Mouse (Mus musculus): ENCODE measurements around the gene Gm11034. TPM values are rescaled to one million over a fixed set of nuclear protein-coding genes. Genes with fewer than 3 reads are reported as not detected.

The Gm11034 gene
- total RNA-seq, 2 experiments from 2014 or later, result not detected

- intact Hi-C loops (cut with DNase I), result no loop called here
- no peak for DNase-seq (ENCODE audit: extremely low spot score in 1 of 2, low spot score in 2 of 2)
Measured at GRCm38 (mm10) chr8:72218781-72219540, 5.5 kb upstream of the Gm11034 start.

DNA sequence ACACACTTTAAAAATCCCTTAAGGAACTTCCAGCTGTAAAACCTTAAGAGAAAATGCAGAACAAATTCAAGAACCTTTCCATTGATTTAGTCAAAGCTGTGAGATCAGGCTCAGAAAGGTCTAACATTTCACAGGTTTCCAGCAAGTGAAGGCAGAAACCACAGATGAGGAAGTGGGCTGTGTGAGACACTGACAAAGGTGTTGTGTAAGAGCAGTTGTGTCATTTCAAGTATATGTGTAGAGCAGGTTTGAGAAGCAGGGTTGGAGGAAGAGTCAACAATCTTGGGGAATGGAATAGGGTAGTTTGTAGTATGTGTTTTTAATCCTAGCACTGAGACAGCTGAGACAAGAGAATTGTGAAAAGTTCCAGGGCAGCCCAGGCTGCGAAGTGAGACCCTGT lies 2.4 kb upstream of the Gm11034 start:
- intact Hi-C loops (cut with DNase I), result no loop called here
- DNase-seq (ENCODE audit: extremely low spot score in 1 of 2, low spot score in 2 of 2), result no peak

GRCm38 (mm10) chr8:72215060-72215459 lies 1.6 kb upstream of the Gm11034 start:
- no peak for DNase-seq (ENCODE audit: extremely low spot score in 1 of 2, low spot score in 2 of 2)
- intact Hi-C loops (cut with DNase I), result no loop called here

DNA sequence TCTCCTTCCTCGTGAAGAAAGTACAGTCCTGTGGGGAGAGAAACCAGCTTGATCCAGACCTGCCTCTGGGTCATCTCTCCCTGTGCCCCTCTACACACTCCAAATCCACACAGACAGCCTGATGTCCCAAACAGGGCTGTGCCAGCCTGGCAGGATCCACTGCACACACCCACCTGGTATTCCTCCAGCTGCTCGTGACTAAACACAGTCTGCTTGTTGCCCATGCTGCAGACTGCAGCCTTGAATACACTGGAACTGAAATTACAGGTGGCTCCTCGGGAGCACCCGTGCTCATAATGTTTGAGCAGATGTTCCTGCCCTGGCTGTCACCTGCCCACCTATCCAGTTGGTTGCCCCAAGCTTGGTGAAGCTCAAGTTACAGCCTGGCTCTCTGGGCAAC lies 685 bp downstream of the Gm11034 start, which contains the start of gene Cib3:
Cib3 (minus strand) TSS at position 87 of the 400 bp plus-strand sequence.
- DNase-seq (ENCODE audit: extremely low spot score in 1 of 2, low spot score in 2 of 2), result no peak

DNA sequence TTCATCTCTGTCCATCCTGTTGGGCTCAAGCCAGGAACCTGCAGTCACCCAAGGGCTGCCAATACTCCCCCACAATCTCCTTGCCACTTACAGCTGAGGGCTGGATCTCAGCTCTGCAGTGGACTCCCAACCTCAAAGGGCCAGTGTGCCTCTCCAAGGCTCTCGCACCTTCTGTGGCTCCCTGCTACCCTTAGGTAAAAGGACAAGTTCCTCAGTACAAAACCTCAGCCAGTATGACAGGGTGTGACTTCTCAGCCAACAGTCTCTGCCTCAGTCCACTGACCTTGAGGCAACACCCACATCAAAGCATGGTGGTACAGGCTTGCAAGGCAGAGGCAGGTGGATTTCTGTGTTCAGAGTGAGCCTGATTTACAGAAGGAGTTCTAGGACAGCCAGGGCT lies 1.6 kb downstream of the Gm11034 start:
- no peak for DNase-seq (ENCODE audit: extremely low spot score in 1 of 2, low spot score in 2 of 2)
- intact Hi-C loops (cut with DNase I), result no loop called here

More for the DNA sequence above, 685 bp downstream of the Gm11034 start, which contains the start of gene Cib3:
- intact Hi-C loops (cut with DNase I), result no loop called here

DNA sequence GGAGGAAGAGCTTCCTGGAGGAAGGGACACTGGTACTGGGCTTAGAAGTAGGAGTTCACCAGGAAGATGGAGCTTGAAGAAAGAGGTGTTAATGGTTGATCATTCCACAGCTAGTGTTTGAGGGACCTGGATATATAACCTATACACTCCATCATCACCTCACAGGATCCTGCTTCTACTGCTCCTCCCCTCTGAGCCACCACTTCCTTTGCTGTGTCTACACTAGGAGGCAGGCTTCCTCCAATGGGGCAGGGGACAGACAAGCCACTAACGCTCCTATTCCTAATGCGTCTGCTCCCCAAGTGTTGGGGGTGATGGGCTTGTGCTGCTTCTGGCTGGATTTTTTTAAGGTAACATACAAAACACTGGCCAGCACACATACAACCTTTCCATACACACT lies 2.7 kb downstream of the Gm11034 start:
- no peak for DNase-seq (ENCODE audit: extremely low spot score in 1 of 2, low spot score in 2 of 2)
- intact Hi-C loops (cut with DNase I), result no loop called here

GRCm38 (mm10) chr8:72210222-72210621 lies 3.2 kb downstream of the Gm11034 start:
- no peak for DNase-seq (ENCODE audit: extremely low spot score in 1 of 2, low spot score in 2 of 2)
- intact Hi-C loops (cut with DNase I), result no loop called here

- DNase-seq (ENCODE audit: extremely low spot score in 1 of 2, low spot score in 2 of 2), result no peak
- intact Hi-C loops (cut with DNase I), result no loop called here
Measured at GRCm38 (mm10) chr8:72208582-72208981, 4.9 kb downstream of the Gm11034 start.

DNA sequence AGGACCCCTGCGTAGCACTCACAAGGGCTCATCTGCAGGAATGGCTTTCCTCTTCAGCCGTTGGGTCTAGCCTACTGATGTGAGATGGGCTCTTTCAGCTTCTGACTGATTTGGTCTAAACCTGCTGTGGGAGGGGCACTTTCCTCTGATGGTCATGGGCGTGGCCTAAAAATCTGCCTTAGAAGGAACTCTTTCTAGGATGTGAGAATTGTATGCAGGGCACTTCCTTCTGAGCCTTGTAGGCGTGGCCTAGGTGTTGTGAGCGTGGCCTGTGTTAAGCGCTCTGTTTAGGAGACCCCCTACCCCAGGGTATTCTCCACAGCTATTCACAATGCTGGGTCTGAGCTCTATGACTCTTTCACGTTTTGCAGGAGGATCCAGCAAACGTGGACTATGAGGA lies 15.4 kb downstream of the Gm11034 start:
- no peak for DNase-seq (ENCODE audit: extremely low spot score in 1 of 2, low spot score in 2 of 2)
- intact Hi-C loops (cut with DNase I), result no loop called here

- intact Hi-C loops (cut with DNase I), result no loop called here
- DNase-seq (ENCODE audit: extremely low spot score in 1 of 2, low spot score in 2 of 2), result no peak
Measured at GRCm38 (mm10) chr8:72192065-72192464, 21.4 kb downstream of the Gm11034 start.

- DNase-seq (ENCODE audit: extremely low spot score in 1 of 2, low spot score in 2 of 2), result no peak
- intact Hi-C loops (cut with DNase I), result no loop called here
Measured at GRCm38 (mm10) chr8:72190215-72190539, 23.3 kb downstream of the Gm11034 start.

DNA sequence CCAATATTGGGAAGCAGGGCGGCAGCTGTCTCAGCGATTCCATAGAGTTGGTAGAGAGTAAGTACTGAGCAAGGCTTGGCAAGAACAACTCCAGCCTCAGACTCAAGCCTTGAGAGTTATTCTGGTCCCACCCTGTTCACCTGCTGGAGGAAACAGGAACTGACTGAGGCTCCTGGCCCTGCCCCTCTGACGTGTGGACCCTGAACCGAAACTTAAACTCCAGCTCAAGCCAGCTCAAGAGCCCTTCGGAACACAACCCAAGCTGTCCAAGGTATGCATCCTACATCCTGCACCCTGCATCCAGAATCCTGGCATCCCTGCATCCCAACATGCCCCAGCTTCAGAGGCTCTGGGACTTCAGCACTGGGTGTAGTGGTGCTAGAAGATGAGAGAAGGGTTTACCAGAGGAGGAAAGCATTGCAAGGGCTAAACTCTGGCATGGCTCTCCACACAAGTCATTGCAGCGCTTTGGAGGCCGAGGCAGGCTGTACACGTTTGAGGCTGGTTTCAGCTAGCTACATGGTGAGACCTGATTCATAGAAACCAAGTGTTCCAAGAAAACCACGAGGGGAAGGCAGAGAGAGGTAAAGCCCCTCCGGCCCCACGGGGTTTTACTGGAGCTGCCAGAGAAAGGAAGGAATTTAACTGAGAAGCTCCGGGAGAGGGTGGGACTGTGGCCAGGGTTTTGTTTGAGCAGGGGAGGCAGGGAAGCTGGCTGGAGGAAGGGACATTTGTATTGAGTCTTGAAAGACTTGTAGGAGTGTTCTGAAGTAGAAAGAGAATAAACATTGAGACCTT lies 23.8 kb downstream of the Gm11034 start, which contains the start of gene Hsh2d:
Hsh2d (plus strand) TSS at position 222 of the 798 bp plus-strand sequence.
- no peak for DNase-seq (ENCODE audit: extremely low spot score in 1 of 2, low spot score in 2 of 2)
- intact Hi-C loops (cut with DNase I), result no loop called here

DNA sequence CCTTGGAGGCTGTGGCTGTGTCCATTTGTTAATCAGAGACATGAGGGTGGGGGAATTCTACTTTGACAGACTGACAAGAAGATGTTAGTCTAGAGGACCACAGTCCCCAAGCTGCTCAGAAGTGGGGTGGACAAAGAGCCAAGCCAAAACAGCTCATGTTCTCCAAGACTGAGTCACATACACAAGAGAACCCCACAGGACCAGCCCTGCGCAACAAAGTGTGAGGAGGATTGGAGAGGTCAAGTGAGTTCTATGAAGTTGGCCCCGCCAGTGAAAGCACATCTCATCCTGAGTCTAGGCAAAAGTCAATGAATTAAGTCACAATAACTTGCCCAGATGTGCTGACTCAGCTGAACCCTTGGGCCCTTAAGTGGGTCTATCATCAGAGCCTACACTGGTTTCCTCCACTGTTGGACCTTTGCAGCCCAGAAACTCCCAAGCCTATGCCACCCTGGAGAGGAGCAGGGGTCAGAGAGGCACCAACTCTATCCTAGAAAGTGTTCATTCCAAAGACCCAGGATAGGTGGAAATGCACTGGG lies 25.6 kb downstream of the Gm11034 start:
- DNase-seq (ENCODE audit: extremely low spot score in 1 of 2, low spot score in 2 of 2), result no peak
- intact Hi-C loops (cut with DNase I), result no loop called here

DNA sequence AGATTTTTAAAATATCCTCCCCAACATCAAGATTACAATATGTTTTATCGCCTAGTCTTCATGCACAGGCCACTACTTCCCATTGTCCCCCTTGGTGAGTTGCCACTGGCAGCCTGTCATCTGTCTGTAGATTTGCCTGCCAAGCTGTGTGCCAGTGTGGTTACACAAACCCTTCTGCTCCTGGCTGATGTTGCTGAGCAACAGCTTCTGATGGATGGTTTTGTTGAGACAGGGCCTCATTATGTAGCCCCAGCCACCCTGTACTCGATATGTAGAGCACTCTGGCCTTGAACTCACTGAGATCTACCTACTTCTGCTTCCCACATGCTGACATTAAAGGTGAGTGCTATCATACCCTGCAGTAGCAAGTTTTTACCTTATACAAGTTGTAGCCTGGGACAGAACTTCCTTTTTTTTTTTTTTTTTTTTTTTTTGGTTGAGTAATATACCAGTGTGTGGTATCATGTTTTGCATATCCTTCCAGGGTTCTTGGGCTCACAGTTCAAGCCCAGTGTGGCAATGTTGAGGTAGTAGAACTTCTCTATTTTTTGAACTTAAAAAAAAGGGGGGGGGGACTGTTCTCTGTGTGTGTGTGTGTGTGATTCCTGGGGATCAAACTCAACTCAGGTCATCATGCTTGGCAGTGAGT lies 29.8 kb downstream of the Gm11034 start:
- intact Hi-C loops (cut with DNase I), result no loop called here
- DNase-seq (ENCODE audit: extremely low spot score in 1 of 2, low spot score in 2 of 2), result no peak

GRCm38 (mm10) chr8:72177346-72177925 lies 36.0 kb downstream of the Gm11034 start:
- intact Hi-C loops (cut with DNase I), result loop anchor here (5.0 kb wide), 4 partner anchors 45 to 190 kb away; partner anchors contain the start of gene Ap1m1
- DNase-seq (ENCODE audit: extremely low spot score in 1 of 2, low spot score in 2 of 2), result peak; percentile 60 to 82

DNA sequence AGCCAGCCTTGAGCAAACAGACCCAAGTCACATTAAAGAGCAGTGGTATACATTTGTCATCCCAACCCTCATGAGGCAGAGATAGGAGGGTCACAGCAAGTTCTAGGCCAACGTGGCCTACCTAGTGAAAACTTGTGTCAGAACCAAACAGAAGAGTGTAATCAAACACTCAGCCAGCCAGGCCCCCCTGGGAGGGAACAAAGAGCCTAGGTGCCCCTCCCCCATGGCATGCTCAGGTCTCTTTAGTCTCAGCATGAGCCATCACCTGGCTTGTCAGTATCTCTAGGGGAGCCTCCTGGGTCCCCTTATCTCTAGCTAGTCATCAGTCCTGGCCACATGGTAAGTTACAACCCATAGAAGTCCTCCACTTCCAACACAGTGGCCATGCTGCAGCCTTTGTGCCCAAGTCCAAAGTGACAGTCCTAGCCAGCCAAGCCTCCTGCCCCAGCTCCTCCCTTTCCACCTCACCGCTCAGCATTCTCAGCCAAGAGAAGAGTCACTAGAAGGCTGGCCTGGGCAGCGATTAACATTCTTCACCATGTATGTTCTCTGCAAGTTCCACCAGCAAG lies 43.7 kb downstream of the Gm11034 start:
- DNase-seq (ENCODE audit: extremely low spot score in 1 of 2, low spot score in 2 of 2), result no peak
- intact Hi-C loops (cut with DNase I), result no loop called here

DNA sequence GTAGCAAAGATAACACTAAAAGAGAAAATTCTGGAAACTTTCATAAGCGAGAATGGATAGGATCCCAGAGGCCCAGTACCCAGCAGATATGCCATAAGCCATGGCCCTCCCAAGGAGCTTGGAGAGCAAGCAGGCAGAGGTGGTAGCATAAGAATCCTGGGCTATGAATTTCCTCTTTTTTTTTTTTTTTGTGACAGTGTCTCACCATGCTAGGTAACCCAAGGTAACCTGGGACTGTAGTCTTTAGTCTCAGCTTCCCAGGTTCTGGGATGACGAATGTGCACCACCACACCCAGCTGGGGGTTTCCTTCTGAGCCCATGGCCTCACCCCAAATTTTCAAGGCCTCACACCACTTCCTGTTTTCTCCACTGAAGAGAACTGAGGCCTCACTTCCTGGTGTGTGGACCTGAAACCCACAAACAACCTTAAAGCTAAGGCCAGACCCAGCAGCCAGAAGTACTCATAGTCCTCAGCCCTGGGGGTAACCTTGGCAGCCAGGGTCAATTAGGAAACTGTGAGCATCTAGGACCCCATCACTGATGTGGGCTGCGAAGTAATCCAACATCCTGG lies 44.3 kb downstream of the Gm11034 start:
- intact Hi-C loops (cut with DNase I), result no loop called here

More for the DNA sequence above, 44.3 kb downstream of the Gm11034 start:
- DNase-seq (ENCODE audit: extremely low spot score in 1 of 2, low spot score in 2 of 2), result no peak
